ENCODE assay signal across 10 mouse cellular contexts in genomic region chr10:84686705-84687104, GRCm38 (mm10).
DNase-seq lines count a peak whose midpoint lies in the region; ATAC-seq and TF ChIP-seq lines count a peak whose summit lies in the region.
"Had no signal": no experiment of that assay in that cellular context is flagged by ENCODE, and none has a peak within 500 bp of the region (broad histone marks: within the 10 kb centered on the region; RNA-seq: fewer than 3 reads in every experiment).

No protein-coding gene starts in this region.

- no peaks in the 10 kb centered on the region for H3K4me1 ChIP-seq in embryonic facial prominence, embryonic 13.5 days
- H3K4me1 ChIP-seq in heart, postnatal 0 days (ENCODE audit: control insufficient read depth, insufficient read depth) = peaks cover 15% of the 10 kb centered on the region; the same call in 1 of the 2 replicates
- H3K4me1 ChIP-seq in midbrain, embryonic 13.5 days (replicated peaks) = peaks cover 34% of the 10 kb centered on the region
- H3K4me1 ChIP-seq: embryonic facial prominence, embryonic 12.5 days had no signal

- DNase-seq in gastrocnemius, adult 2 months = peak; percentile 37
- DNase-seq in gastrocnemius, postnatal 25 days = no peak
- DNase-seq in heart, postnatal 0 days (ENCODE audit: low spot score) = peak; percentile 74
- DNase-seq in right cerebral cortex, adult 18-20 months = no peak
- no peak for DNase-seq in embryo, embryonic 10 days (ENCODE audit: low spot score)
- DNase-seq in layer of hippocampus, postnatal 14 days (ENCODE audit: low spot score in 2 of 2) = no peak
- DNase-seq: liver had no signal

- peak overlapping the region; percentile 65 for H3K27ac ChIP-seq in gastrocnemius, adult 2 months
- H3K27ac ChIP-seq in embryonic facial prominence, embryonic 13.5 days = peak overlapping the region; percentile 48; the same call in 1 of the 2 replicates
- peak overlapping the region; percentile 68 for H3K27ac ChIP-seq in heart, postnatal 0 days (ENCODE audit: low read depth)
- peak overlapping the region; percentile 54 for H3K27ac ChIP-seq in midbrain, embryonic 13.5 days
- H3K27ac ChIP-seq: embryonic facial prominence, embryonic 12.5 days had no signal

- H3K4me3 ChIP-seq in gastrocnemius, adult 2 months = no peak overlapping the region
- no peak overlapping the region for H3K4me3 ChIP-seq in embryonic facial prominence, embryonic 13.5 days
- H3K4me3 ChIP-seq in heart, postnatal 0 days (ENCODE audit: low read depth, low read length) = no peak overlapping the region
- H3K4me3 ChIP-seq in midbrain, embryonic 13.5 days (replicated peaks) = no peak overlapping the region
- H3K4me3 ChIP-seq: embryonic facial prominence, embryonic 12.5 days had no signal

- H3K36me3 ChIP-seq in embryonic facial prominence, embryonic 13.5 days = 0 out of 2 replicates have a peak, but pooled peaks cover 15% of the 10 kb centered on the region
- H3K36me3 ChIP-seq in heart, postnatal 0 days (replicated peaks; ENCODE audit: control insufficient read depth, insufficient read depth, low read length) = peaks cover 8% of the 10 kb centered on the region
- H3K36me3 ChIP-seq in midbrain, embryonic 13.5 days = no peaks in the 10 kb centered on the region; the same call in 1 of the 2 replicates

- intact Hi-C loops in gastrocnemius, adult 2 months (cut with DNase I) = no loop called here

- H3K9me3 ChIP-seq in embryonic facial prominence, embryonic 13.5 days = no peaks in the 10 kb centered on the region
- H3K9me3 ChIP-seq in heart, postnatal 0 days (replicated peaks; ENCODE audit: control insufficient read depth, low read length) = no peaks in the 10 kb centered on the region
- no peaks in the 10 kb centered on the region for H3K9me3 ChIP-seq in midbrain, embryonic 13.5 days
- H3K9me3 ChIP-seq: embryonic facial prominence, embryonic 12.5 days had no signal

- no peak for ATAC-seq in embryonic facial prominence, embryonic 13.5 days (ENCODE audit: insufficient number of reproducible peaks, insufficient read depth, low FRiP score, low TSS enrichment, low read depth)
- peak; percentile 89 for ATAC-seq in heart, postnatal 0 days (ENCODE audit: insufficient read depth, low read depth)
- ATAC-seq in midbrain, embryonic 13.5 days = peak; percentile 62

- no peaks in the 10 kb centered on the region for H3K27me3 ChIP-seq in embryonic facial prominence, embryonic 13.5 days
- H3K27me3 ChIP-seq in heart, postnatal 0 days (ENCODE audit: control insufficient read depth, insufficient read depth, low read length) = no peaks in the 10 kb centered on the region
- peaks cover 38% of the 10 kb centered on the region for H3K27me3 ChIP-seq in midbrain, embryonic 13.5 days
- H3K27me3 ChIP-seq: embryonic facial prominence, embryonic 12.5 days had no signal

- H3K4me2 ChIP-seq in embryonic facial prominence, embryonic 13.5 days = no peak overlapping the region
- H3K4me2 ChIP-seq in heart, postnatal 0 days (ENCODE audit: low read depth, low read length) = peak overlapping the region; percentile 8; the same call in 1 of the 2 replicates
- H3K4me2 ChIP-seq in midbrain, embryonic 13.5 days (replicated peaks) = peak overlapping the region; percentile 9; the same call in 1 of the 2 replicates
- H3K4me2 ChIP-seq: embryonic facial prominence, embryonic 12.5 days had no signal

- WGBS in embryonic facial prominence, embryonic 13.5 days = 84% methylated on average over 4 of the region's 4 CpGs
- WGBS in heart, postnatal 0 days = 19% methylated on average over 4 of the region's 4 CpGs
- WGBS in midbrain, embryonic 13.5 days = 25% methylated on average over 4 of the region's 4 CpGs

- no peak for TF ChIP-seq CTCF in gastrocnemius, adult 2 months (IDR thresholded peaks at IDR 0.05)
- no peak for TF ChIP-seq CTCF in heart, postnatal 0 days (IDR thresholded peaks at IDR 0.05; ENCODE audit: low read depth)

- TF ChIP-seq EP300 in heart, postnatal 0 days (IDR thresholded peaks at IDR 0.05; ENCODE audit: low read depth) = no peak

- no peak overlapping the region for H3K9ac ChIP-seq in embryonic facial prominence, embryonic 13.5 days
- H3K9ac ChIP-seq in heart, postnatal 0 days (replicated peaks; ENCODE audit: low read depth, low read length) = no peak overlapping the region
- peak overlapping the region; percentile 37; the same call in 1 of the 2 replicates for H3K9ac ChIP-seq in midbrain, embryonic 13.5 days (replicated peaks)
- H3K9ac ChIP-seq: embryonic facial prominence, embryonic 12.5 days had no signal

Comparison
In these comparisons a context has a peak if more than half of its experiments do, and no peak if none do; other contexts are left out.
1. DNase-seq: peak in gastrocnemius, adult 2 months (single experiment) and heart, postnatal 0 days (single experiment); none in gastrocnemius, postnatal 25 days (single experiment), right cerebral cortex, adult 18-20 months (single experiment), embryo, embryonic 10 days (single experiment) and layer of hippocampus, postnatal 14 days (0 of 2).
2. Peak in every context shown above with its lines, with median percentiles within 50 percentile points of each other: H3K27ac ChIP-seq.